Mouse (Mus musculus): ENCODE measurements around the gene Gfra4.

DNA sequence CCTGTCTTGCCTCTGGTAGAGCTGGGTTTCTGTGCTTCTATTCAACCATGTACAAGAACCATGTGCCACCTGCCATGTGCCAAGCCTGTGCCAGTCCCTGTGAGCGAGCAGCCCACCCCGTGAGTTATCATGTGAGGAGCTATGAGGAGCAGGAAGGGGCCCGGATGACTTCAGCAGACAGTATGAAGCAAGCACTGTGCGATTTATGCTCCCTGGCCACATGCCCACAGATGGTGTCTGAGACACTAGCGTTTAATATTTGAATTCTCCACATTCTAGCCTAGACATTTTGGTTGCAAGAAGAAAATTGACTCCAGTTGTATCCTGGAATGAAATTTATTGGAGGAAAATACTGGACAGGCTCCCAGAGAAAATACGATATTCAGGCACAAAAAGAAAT lies 24.6 kb upstream of the Gfra4 start:
- TF ChIP-seq CTCF (IDR thresholded peaks at IDR 0.05; ENCODE audit: low read depth) (no peak), EP300 (IDR thresholded peaks at IDR 0.05; ENCODE audit: low read depth) (no peak)
